Mouse (Mus musculus) ES-Bruce4 (cell line): ENCODE results near the gene Plin4.
"Not testable (repeated sequence)": the region's sequence is repeated elsewhere in the genome, so short reads cannot be mapped to it uniquely, and the experiment has no call there.

ENCODE experiments used
- CTCF ChIP-seq: IDR thresholded peaks from one replicate; pipeline ENCODE4 v1.8.1; 2011; ENCODE audit warnings: low read depth, low read length
- EP300 ChIP-seq: IDR thresholded peaks from 2 replicates; pipeline ENCODE4 v1.6.1; 2011; ENCODE audit warnings: low read depth, low read length; ENCODE audit not compliant: insufficient read depth
- POLR2A ChIP-seq: IDR thresholded peaks from one replicate; pipeline ENCODE4 v1.8.1; 2011; ENCODE audit warnings: low read length; ENCODE audit not compliant: insufficient read depth

GRCm38 (mm10) chr17:56065715-56066114, 43.9 kb downstream of the Plin4 start:
- not testable (repeated sequence) for TF ChIP-seq POLR2A, CTCF, EP300
